Mouse (Mus musculus): ENCODE measurements around the gene Rcan3. TPM values are rescaled to one million over a fixed set of nuclear protein-coding genes. Genes with fewer than 3 reads are reported as not detected.

Gene Rcan3
- total RNA-seq, 4 experiments from 2014 or later = 19.1 to 33.0 (median 27.2) TPM

GRCm38 (mm10) chr4:135411633-135412032 lies 22.0 kb downstream of the Rcan3 start:
- DNase-seq = no peak

GRCm38 (mm10) chr4:135406180-135406579 lies 27.5 kb downstream of the Rcan3 start:
- no peak for DNase-seq

GRCm38 (mm10) chr4:135404916-135405315 lies 28.7 kb downstream of the Rcan3 start:
- DNase-seq = no peak

GRCm38 (mm10) chr4:135404048-135404447 lies 29.6 kb downstream of the Rcan3 start:
- DNase-seq = no peak

- DNase-seq = no peak
These were observed 31.8 kb downstream of the Rcan3 start for GRCm38 (mm10) chr4:135401881-135402280.

GRCm38 (mm10) chr4:135397991-135398390 lies 35.7 kb downstream of the Rcan3 start, which contains the start of gene Ncmap:
Gene Ncmap (minus strand): TSS chr4:135398227.
- no peak for DNase-seq

GRCm38 (mm10) chr4:135397551-135397950 lies 36.1 kb downstream of the Rcan3 start:
- DNase-seq = no peak

GRCm38 (mm10) chr4:135396303-135396702 lies 37.4 kb downstream of the Rcan3 start:
- DNase-seq = no peak

GRCm38 (mm10) chr4:135395375-135395774 lies 38.3 kb downstream of the Rcan3 start:
- no peak for DNase-seq

GRCm38 (mm10) chr4:135394666-135395065 lies 39.0 kb downstream of the Rcan3 start:
- no peak for DNase-seq

GRCm38 (mm10) chr4:135393381-135393780 lies 40.3 kb downstream of the Rcan3 start:
- no peak for DNase-seq

GRCm38 (mm10) chr4:135392801-135393200 lies 40.9 kb downstream of the Rcan3 start:
- DNase-seq = no peak

- no peak for DNase-seq
These were observed 42.6 kb downstream of the Rcan3 start for GRCm38 (mm10) chr4:135391014-135391413.

GRCm38 (mm10) chr4:135385614-135386013 lies 48.0 kb downstream of the Rcan3 start:
- DNase-seq = no peak

GRCm38 (mm10) chr4:135382316-135382715 lies 51.3 kb downstream of the Rcan3 start:
- DNase-seq = peak; percentile 34

GRCm38 (mm10) chr4:135381355-135381754 lies 52.3 kb downstream of the Rcan3 start:
- no peak for DNase-seq

GRCm38 (mm10) chr4:135377241-135377640 lies 56.4 kb downstream of the Rcan3 start:
- no peak for DNase-seq

- no peak for DNase-seq
These were observed 58.2 kb downstream of the Rcan3 start for GRCm38 (mm10) chr4:135375444-135375843.

GRCm38 (mm10) chr4:135373299-135373698 lies 60.4 kb downstream of the Rcan3 start:
- DNase-seq = no peak

GRCm38 (mm10) chr4:135370372-135370771 lies 63.3 kb downstream of the Rcan3 start:
- no peak for DNase-seq

- no peak for DNase-seq
These were observed 70.8 kb downstream of the Rcan3 start for GRCm38 (mm10) chr4:135362828-135363227.

All from adrenal gland, adult 8-10 months (tissue).